Mouse (Mus musculus) olfactory bulb, adult 2 months (tissue): ENCODE results near the gene Vps72. TPM values are rescaled to one million over a fixed set of nuclear protein-coding genes. Genes with fewer than 3 reads are reported as not detected.

Experiments
- H3K27ac ChIP-seq: fragments of 200-500 bp; 2 replicates; pipeline ENCODE4 v1.5.1; 2012; ENCODE audit warnings: low read depth, low read length; ENCODE audit not compliant: insufficient read depth
- H3K4me1 ChIP-seq: fragments of 200-500 bp; 2 replicates; pipeline ENCODE4 v1.6.1; 2012; ENCODE audit warnings: low read length; ENCODE audit not compliant: control insufficient read depth, insufficient read depth
- H3K4me3 ChIP-seq: fragments of 200-500 bp; 2 replicates; pipeline ENCODE4 v1.5.1; 2012; ENCODE audit warnings: mild to moderate bottlenecking, low read depth, low read length, moderate library complexity; ENCODE audit not compliant: insufficient read depth
- CTCF ChIP-seq: fragments of 200-500 bp; IDR thresholded peaks from 2 replicates; pipeline ENCODE4 v1.5.1; 2012; ENCODE audit warnings: low read depth, mild to moderate bottlenecking, low read length, moderate library complexity; ENCODE audit not compliant: insufficient read depth
- POLR2A ChIP-seq: fragments of 200-500 bp; IDR thresholded peaks from 2 replicates; pipeline ENCODE4 v1.6.1; 2012; ENCODE audit warnings: mild to moderate bottlenecking, low read depth, low read length, moderate library complexity; ENCODE audit not compliant: insufficient read depth
- WGBS: fragments of 180-500 bp; shearing (Covaris S2); methylation state at CpG from one replicate; pipeline ENCODE4 v1.1.7; 2018; 5-methylcytosine and 5-hydroxymethylcytosine counted together
- polyA plus RNA-seq: library from polyadenylated mRNA; stranded (reverse); fragments of >200 nt; gene quantifications from 2 replicates; pipeline ENCODE4 v1.2.4, GENCODE M21; 2012; ENCODE audit warnings: low replicate concordance; ENCODE audit not compliant: missing spikeins, insufficient read depth, insufficient read length

The Vps72 gene
- polyA plus RNA-seq: not detected in 2 replicates

DNA sequence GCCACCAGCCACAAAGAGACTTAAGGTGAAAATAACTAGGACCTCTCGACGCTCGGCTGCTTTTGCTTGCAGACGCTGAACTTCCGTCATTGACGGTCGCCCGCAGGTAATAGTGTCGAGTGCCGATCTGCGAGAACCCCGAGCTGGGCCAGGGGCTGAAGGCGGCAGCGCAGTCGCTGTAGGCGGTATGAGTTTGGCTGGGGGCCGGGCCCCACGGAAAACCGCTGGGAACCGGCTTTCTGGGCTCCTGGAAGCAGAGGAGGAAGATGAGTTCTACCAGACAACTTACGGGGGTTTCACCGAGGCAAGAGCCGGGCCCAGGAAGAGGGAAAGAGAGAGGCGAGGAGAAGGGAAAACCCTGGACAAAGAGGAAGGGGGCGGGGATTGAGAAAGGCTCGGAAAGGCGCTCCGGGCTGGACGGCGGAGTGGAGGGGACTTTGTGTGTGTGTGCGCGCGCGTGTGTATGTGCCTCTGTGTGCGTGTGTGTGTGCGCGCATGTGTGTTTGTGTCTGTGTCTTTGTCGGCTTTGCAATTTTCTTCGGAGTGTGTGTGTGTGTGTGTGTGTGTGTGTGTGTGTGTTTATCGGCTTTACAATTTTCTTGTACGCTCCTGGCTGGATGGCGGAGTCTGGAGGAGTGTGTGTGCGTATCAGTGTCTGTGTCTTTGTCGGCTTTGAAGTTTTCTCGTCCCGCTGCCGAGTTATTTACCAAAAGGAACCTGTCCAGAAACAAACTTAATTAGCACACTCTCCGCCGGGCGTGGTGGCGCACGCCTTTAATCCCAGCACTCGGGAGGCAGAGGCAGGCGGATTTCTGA lies at the start of gene Vps72:
Vps72 (plus strand) TSS at position 112 of the 816 bp plus-strand sequence.
- TF ChIP-seq CTCF (no peak), POLR2A (peak; percentile 64)
- Histone ChIP-seq H3K27ac (peak within 1 kb of the TSS; percentile 65), H3K4me1 (no peaks in the 10 kb centered on the region), H3K4me3 (peak within 1 kb of the TSS; percentile 69)
- under 1% methylated on average over 54 of the region's 54 CpGs for WGBS

DNA sequence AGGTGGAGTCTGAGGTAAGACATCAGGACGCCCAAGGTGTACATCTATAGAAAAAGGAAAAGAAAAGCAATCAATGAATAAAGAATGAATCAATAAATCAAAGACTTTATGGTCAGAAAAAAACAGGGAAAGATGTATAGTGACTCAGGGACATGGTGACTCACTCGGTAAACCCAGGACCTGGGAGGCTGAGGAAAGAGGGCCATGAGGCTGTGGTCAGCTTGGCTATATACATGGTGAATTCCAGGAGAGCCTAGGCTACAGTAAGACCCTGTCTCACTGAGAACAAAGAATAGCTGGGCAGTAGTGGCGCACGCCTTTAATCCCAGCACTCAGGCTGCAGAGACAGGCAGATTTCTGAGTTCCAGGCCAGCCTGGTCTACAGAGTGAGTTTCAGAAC lies 47.1 kb upstream of the Vps72 start:
- H3K4me3 ChIP-seq: no peak overlapping the region
- peaks cover 2% of the 10 kb centered on the region; the same call in 1 of the 2 replicates for H3K4me1 ChIP-seq
- 94% methylated on average over 4 of the region's 4 CpGs for WGBS
- TF ChIP-seq CTCF: no peak
- TF ChIP-seq POLR2A: no peak
- H3K27ac ChIP-seq: no peak overlapping the region

DNA sequence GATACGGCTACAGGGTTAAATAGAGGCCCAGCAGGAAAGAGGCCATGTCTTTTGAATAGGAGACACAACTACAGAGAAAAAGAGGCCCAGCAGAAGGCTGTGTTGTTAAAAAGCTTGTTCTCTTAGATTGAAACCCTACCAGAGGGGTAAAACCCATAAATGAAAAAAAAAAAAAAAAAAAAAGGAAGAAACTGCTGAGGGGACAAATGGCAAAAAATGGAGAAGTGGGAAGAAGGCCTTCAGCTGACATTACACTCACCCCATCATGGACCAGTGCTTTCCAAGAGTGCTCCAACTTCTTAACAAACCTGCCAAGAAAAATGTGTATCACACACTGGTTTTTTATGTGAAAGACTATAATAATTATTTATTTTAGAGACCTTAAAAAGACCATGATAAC lies 45.3 kb upstream of the Vps72 start:
- WGBS: 80% methylated on average over 1 of the region's 1 CpGs
- H3K4me3 ChIP-seq: no peak overlapping the region
- TF ChIP-seq POLR2A (no peak), CTCF (no peak)
- no peaks in the 10 kb centered on the region for H3K4me1 ChIP-seq
- H3K27ac ChIP-seq: no peak overlapping the region

DNA sequence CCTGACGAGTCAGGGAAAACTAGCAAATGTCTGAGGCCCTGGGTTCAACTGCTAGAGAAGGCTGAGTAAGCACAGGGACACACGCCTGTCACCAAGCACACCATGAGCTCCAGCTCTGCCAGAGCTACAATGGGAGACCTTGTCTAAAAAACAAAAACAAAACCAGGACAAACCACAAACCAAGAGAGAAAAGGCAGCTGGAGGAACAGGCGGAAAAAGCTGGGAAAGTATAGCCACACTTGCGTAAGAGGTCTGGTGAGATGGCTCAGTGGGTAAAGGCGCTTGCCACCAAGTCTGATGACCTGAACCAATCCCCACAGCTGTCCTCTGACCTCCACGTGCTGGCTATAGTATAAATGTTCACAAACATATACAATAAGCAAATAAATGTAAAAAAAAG lies 44.7 kb upstream of the Vps72 start:
- H3K27ac ChIP-seq: no peak overlapping the region

DNA sequence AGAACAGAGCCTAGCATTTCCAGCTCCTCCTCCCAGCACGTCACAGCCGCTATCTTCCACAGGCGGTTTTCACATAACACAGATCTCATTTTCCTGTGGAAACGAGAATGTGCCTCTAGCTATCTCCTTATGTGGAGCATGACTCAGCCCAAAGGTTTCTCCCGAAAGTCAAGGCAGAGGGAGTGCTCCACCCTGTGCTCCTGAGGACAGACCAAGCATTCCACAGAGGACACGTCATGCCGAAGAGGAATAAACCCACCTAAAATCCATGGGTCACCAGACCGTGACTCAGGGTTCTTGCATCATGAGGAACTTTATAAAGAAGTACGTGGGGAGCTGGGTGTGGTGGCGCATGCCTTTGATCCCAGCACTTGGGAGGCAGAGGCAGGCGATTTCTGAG lies 44.3 kb upstream of the Vps72 start:
- no peak overlapping the region for H3K27ac ChIP-seq
- no peak overlapping the region for H3K4me3 ChIP-seq
- TF ChIP-seq CTCF: no peak
- TF ChIP-seq POLR2A: no peak
- WGBS: 71% methylated on average over 11 of the region's 11 CpGs
- H3K4me1 ChIP-seq: no peaks in the 10 kb centered on the region

More for the DNA sequence above, 44.7 kb upstream of the Vps72 start:
- WGBS: 85% methylated on average over 6 of the region's 6 CpGs
- H3K4me3 ChIP-seq: no peak overlapping the region
- no peak for TF ChIP-seq POLR2A
- no peak for TF ChIP-seq CTCF
- no peaks in the 10 kb centered on the region for H3K4me1 ChIP-seq

DNA sequence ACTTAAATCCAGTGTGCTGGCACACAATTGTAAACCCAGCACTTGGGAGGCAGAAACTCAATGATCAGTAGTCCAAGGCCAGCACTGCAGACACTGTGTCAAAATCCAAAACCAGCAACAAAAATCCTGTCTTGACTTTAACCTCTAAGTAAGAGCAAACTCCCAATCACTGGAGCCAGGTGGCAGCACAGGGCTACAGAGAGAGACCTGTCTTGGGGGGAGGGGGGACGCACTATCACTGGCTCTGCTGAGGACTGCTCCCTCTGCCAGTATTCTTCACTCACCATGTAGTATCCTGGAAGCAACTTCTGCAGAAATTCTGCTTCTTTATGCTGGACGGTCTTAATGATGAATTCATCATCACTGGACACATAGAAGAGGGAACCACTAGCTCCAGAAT lies 39.2 kb upstream of the Vps72 start:
- 91% methylated on average over 2 of the region's 2 CpGs for WGBS
- Histone ChIP-seq H3K4me3 (no peak overlapping the region), H3K27ac (no peak overlapping the region), H3K4me1 (no peaks in the 10 kb centered on the region)
- TF ChIP-seq CTCF (no peak), POLR2A (no peak)

DNA sequence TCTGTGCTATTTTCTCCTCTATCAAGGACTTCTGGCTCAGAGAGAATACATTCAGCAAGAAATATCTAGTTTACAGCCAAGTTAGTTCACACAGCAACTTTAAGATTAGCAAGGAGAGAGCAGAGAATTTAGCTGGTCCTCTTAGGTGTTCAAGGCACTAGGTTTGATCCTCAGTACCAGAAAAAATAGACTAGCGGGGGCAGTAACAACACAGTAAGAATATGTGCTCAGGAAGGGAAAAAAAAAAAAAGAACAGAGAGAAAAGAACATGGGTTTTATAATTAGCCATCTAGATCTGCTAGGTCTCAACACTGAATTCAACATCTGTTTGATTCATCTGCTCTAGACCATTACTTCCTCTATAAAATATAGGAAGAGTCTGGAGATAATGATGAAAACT lies 22.8 kb upstream of the Vps72 start:
- Histone ChIP-seq H3K4me3 (no peak overlapping the region), H3K27ac (no peak overlapping the region), H3K4me1 (peaks cover 2% of the 10 kb centered on the region; the same call in 1 of the 2 replicates)
- WGBS: 69% methylated on average over 1 of the region's 1 CpGs
- TF ChIP-seq CTCF: no peak
- no peak for TF ChIP-seq POLR2A

DNA sequence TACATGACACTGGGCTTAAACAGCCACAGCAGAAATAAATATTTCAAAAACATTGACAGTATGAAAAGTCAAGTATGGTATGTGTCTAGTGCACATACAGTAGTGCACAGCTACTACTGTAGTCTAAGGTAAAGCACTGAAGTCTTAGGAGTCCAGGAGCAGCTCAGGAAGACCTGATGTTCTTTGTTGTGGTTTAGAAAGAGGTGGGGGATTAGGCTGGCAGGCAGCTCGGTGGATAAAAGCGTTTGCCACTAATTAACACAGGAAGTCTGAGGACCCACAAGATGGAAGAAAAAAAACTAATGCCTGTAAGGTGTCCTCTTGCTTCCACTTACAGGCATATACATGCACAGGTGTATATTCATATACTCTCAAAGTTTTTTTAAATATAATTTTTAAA lies 10.0 kb upstream of the Vps72 start:
- H3K27ac ChIP-seq: no peak overlapping the region
- H3K4me3 ChIP-seq: no peak overlapping the region
- TF ChIP-seq CTCF (no peak), POLR2A (no peak)
- WGBS: 3% methylated on average over 2 of the region's 2 CpGs
- peaks cover 2% of the 10 kb centered on the region; the same call in 1 of the 2 replicates for H3K4me1 ChIP-seq

DNA sequence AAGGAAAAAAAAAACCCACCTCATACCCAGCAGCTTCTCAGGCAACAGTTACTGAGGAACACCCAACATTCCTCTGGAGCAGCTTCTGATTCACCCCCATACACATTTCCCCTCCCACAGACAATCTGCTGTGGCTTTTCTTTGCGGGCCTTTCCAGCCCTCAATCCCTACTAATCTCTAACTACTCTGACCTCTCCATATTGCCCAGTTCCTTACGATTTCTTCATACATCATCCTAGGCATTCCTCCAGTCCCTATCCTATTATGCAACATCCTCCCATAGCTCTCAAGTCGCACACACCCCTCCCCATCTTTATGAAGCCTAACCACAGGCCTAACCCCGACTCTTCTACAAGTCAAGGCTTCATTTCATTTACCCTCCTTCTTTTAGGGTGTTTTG lies 5.7 kb upstream of the Vps72 start:
- Histone ChIP-seq H3K27ac (no peak overlapping the region), H3K4me1 (no peaks in the 10 kb centered on the region; the same call in 1 of the 2 replicates), H3K4me3 (peak overlapping the region; percentile 21)
- 29% methylated on average over 4 of the region's 4 CpGs for WGBS
- TF ChIP-seq CTCF (no peak), POLR2A (no peak)
